In genomic region chr7:105809836-105810235, GRCm38 (mm10) we compare ENCODE assay signal across 9 mouse cellular contexts. TPM values are rescaled to one million over a fixed set of nuclear protein-coding genes. Genes with fewer than 3 reads are reported as not detected.
DNase-seq lines count a peak whose midpoint lies in the region; ATAC-seq and TF ChIP-seq lines count a peak whose summit lies in the region.
"Had no signal": no experiment of that assay in that cellular context is flagged by ENCODE, and none has a peak within 500 bp of the region (broad histone marks: within the 10 kb centered on the region; RNA-seq: fewer than 3 reads in every experiment).

No protein-coding gene starts in this region.

- peaks cover 25% of the 10 kb centered on the region for H3K36me3 ChIP-seq in erythroblast, embryonic 14.5 days (ENCODE audit: control insufficient read depth)
- peaks cover 19% of the 10 kb centered on the region for H3K36me3 ChIP-seq in C2C12 (ENCODE audit: control insufficient read depth, insufficient read depth)
- peaks cover 3% of the 10 kb centered on the region; the same call in 1 of the 2 replicates for H3K36me3 ChIP-seq in forebrain, embryonic 11.5 days (ENCODE audit: control insufficient read depth, insufficient read depth, low read length)
- H3K36me3 ChIP-seq in liver, embryonic 13.5 days, result peaks cover 27% of the 10 kb centered on the region

- H3K9ac ChIP-seq in forebrain, embryonic 11.5 days (ENCODE audit: low read length), result peak overlapping the region; percentile 93
- H3K9ac ChIP-seq in liver, embryonic 13.5 days, result peak overlapping the region; percentile 97

- no peak overlapping the region for H3K27ac ChIP-seq in forebrain, embryonic 11.5 days (ENCODE audit: low read depth, low read length)
- peak overlapping the region; percentile 74 for H3K27ac ChIP-seq in liver, embryonic 13.5 days

- DNase-seq in forebrain, embryonic 11.5 days (ENCODE audit: low spot score), result no peak
- DNase-seq in liver, embryonic 13.5 days, result no peak
- DNase-seq in T-cell, adult 2 months (ENCODE audit: low spot score), result no peak
- no peak for DNase-seq in thymus, postnatal 0 days (ENCODE audit: low spot score)
- DNase-seq in ovary, adult 18-20 months (ENCODE audit: low spot score), result no peak
- DNase-seq: kidney, postnatal 14 days had no signal

- ATAC-seq in erythroblast, adult 5-6 weeks (replicated peaks; ENCODE audit: low FRiP score, poor library complexity, severe bottlenecking), result no peak
- no peak for ATAC-seq in forebrain, embryonic 11.5 days (replicated peaks; ENCODE audit: low FRiP score)
- ATAC-seq in liver, embryonic 13.5 days (ENCODE audit: low read depth), result no peak

- H3K4me1 ChIP-seq in erythroblast, embryonic 14.5 days (ENCODE audit: control insufficient read depth), result peaks cover 33% of the 10 kb centered on the region
- H3K4me1 ChIP-seq in forebrain, embryonic 11.5 days (replicated peaks; ENCODE audit: control insufficient read depth, insufficient read depth, low read length), result peaks cover 2% of the 10 kb centered on the region; the same call in 1 of the 2 replicates
- peaks cover 27% of the 10 kb centered on the region for H3K4me1 ChIP-seq in liver, embryonic 13.5 days (replicated peaks)

- TF ChIP-seq CTCF in C2C12 (IDR thresholded peaks at IDR 0.05; ENCODE audit: control insufficient read depth, insufficient read depth, insufficient read length), result no peak

- 87% methylated on average over 7 of the region's 7 CpGs for WGBS in forebrain, embryonic 11.5 days
- 48% methylated on average over 7 of the region's 7 CpGs for WGBS in liver, embryonic 13.5 days (ENCODE audit: insufficient replicate concordance)

- peaks cover 15% of the 10 kb centered on the region for H3K79me3 ChIP-seq in C2C12 (ENCODE audit: low read depth)

- H3K27me3 ChIP-seq in erythroblast, embryonic 14.5 days (ENCODE audit: control insufficient read depth), result no peaks in the 10 kb centered on the region
- no peaks in the 10 kb centered on the region for H3K27me3 ChIP-seq in C2C12 (ENCODE audit: control insufficient read depth, insufficient read depth, insufficient read length)
- no peaks in the 10 kb centered on the region for H3K27me3 ChIP-seq in forebrain, embryonic 11.5 days (ENCODE audit: control insufficient read depth, insufficient read depth, low read length)
- no peaks in the 10 kb centered on the region for H3K27me3 ChIP-seq in liver, embryonic 13.5 days

- peak overlapping the region; percentile 78 for H3K4me3 ChIP-seq in erythroblast, embryonic 14.5 days (replicated peaks)
- H3K4me3 ChIP-seq in C2C12 (ENCODE audit: insufficient read depth, poor library complexity, severe bottlenecking), result peak overlapping the region; percentile 80
- peak overlapping the region; percentile 76 for H3K4me3 ChIP-seq in forebrain, embryonic 11.5 days (ENCODE audit: low read depth, low read length)
- H3K4me3 ChIP-seq in liver, embryonic 13.5 days (replicated peaks), result peak overlapping the region; percentile 89

- H3ac ChIP-seq in C2C12 (ENCODE audit: control insufficient read depth, insufficient read length, low read depth), result peak overlapping the region; percentile 48

- H3K79me2 ChIP-seq in C2C12 (ENCODE audit: control insufficient read depth, insufficient read depth), result peaks cover 19% of the 10 kb centered on the region

- H3K9me3 ChIP-seq in erythroblast, embryonic 14.5 days (ENCODE audit: control insufficient read depth, low read length), result no peaks in the 10 kb centered on the region
- H3K9me3 ChIP-seq in forebrain, embryonic 11.5 days (ENCODE audit: control insufficient read depth, low read length), result no peaks in the 10 kb centered on the region
- no peaks in the 10 kb centered on the region for H3K9me3 ChIP-seq in liver, embryonic 13.5 days (replicated peaks)

- H3K4me2 ChIP-seq in forebrain, embryonic 11.5 days (ENCODE audit: low read depth, low read length, severe bottlenecking), result peak overlapping the region; percentile 74
- peak overlapping the region; percentile 85 for H3K4me2 ChIP-seq in liver, embryonic 13.5 days

TF ChIP-seq in C2C12, 6 proteins besides CTCF, POLR2A, EP300 and RAD21:
- TF ChIP-seq USF1 (IDR thresholded peaks at IDR 0.05; ENCODE audit: low read depth), result no peak
- no peak for TF ChIP-seq FOSL1 (IDR thresholded peaks at IDR 0.05; ENCODE audit: insufficient read depth, low read length, poor library complexity, severe bottlenecking)
- TF ChIP-seq CEBPB (IDR thresholded peaks at IDR 0.05; ENCODE audit: low read depth), result no peak
- no peak for TF ChIP-seq MYOG (IDR thresholded peaks at IDR 0.05; ENCODE audit: control insufficient read depth, extremely low read depth, insufficient read length)
- TF ChIP-seq MAX (IDR thresholded peaks at IDR 0.05), result no peak
- no peak for TF ChIP-seq MYOD1 (IDR thresholded peaks at IDR 0.05; ENCODE audit: control insufficient read depth, insufficient read length, low read depth)

RNA-seq across cellular contexts. Expression of gene Mrpl17, which starts 1.1 kb away (rescaled TPM):
- polyA plus RNA-seq in erythroblast, embryonic 14.5 days (2012), result 11.4 and 15.8 TPM in 2 replicates
- 52.9 and 69.0 TPM in 2 replicates for total RNA-seq in erythroblast, adult 5-6 weeks (2015; ENCODE audit: low replicate concordance)
- 13.7 and 34.7 TPM in 2 replicates for total RNA-seq in erythroblast, adult 5-6 weeks (2017; ENCODE audit: low replicate concordance)
- 554 TPM for polyA plus RNA-seq in C2C12 (2012; fragmentation: generic; extraction: Trizol)
- polyA plus RNA-seq in forebrain, embryonic 11.5 days (2014; fragmentation: Nextera tagmentation; extraction: Ambion mirVana), result 274 and 275 TPM in 2 replicates
- polyA plus RNA-seq in liver, embryonic 13.5 days (2015; fragmentation: Nextera tagmentation; extraction: Ambion mirVana), result 302 and 319 TPM in 2 replicates
- 352 and 373 TPM in 2 replicates for polyA plus RNA-seq in thymus, postnatal 0 days (2015; fragmentation: Nextera tagmentation; extraction: Ambion mirVana)

RNA-seq across cellular contexts. Expression of gene Dchs1, which starts 22.4 kb away (rescaled TPM):
- 0.01 TPM in 1 of 2 replicates, not detected in the other for polyA plus RNA-seq in erythroblast, embryonic 14.5 days (2012)
- not detected in 2 replicates for total RNA-seq in erythroblast, adult 5-6 weeks (2015; ENCODE audit: low replicate concordance)
- total RNA-seq in erythroblast, adult 5-6 weeks (2017; ENCODE audit: low replicate concordance), result 0.17 TPM in 1 of 2 replicates, not detected in the other
- polyA plus RNA-seq in C2C12 (2012; fragmentation: generic; extraction: Trizol), result 1.8 TPM
- polyA plus RNA-seq in forebrain, embryonic 11.5 days (2014; fragmentation: Nextera tagmentation; extraction: Ambion mirVana), result 21.3 and 21.4 TPM in 2 replicates
- polyA plus RNA-seq in liver, embryonic 13.5 days (2015; fragmentation: Nextera tagmentation; extraction: Ambion mirVana), result 0.73 and 0.74 TPM in 2 replicates
- polyA plus RNA-seq in thymus, postnatal 0 days (2015; fragmentation: Nextera tagmentation; extraction: Ambion mirVana), result 0.32 and 0.36 TPM in 2 replicates

RNA-seq across cellular contexts. Expression of gene Tpp1, which starts 57.8 kb away (rescaled TPM):
- polyA plus RNA-seq in erythroblast, embryonic 14.5 days (2012), result 2.2 and 4.4 TPM in 2 replicates
- 34.0 and 41.8 TPM in 2 replicates for total RNA-seq in erythroblast, adult 5-6 weeks (2015; ENCODE audit: low replicate concordance)
- total RNA-seq in erythroblast, adult 5-6 weeks (2017; ENCODE audit: low replicate concordance), result 14.2 and 19.1 TPM in 2 replicates
- polyA plus RNA-seq in C2C12 (2012; fragmentation: generic; extraction: Trizol), result 41.6 TPM
- 53.9 and 62.7 TPM in 2 replicates for polyA plus RNA-seq in forebrain, embryonic 11.5 days (2014; fragmentation: Nextera tagmentation; extraction: Ambion mirVana)
- polyA plus RNA-seq in liver, embryonic 13.5 days (2015; fragmentation: Nextera tagmentation; extraction: Ambion mirVana), result 51.2 and 63.6 TPM in 2 replicates
- polyA plus RNA-seq in thymus, postnatal 0 days (2015; fragmentation: Nextera tagmentation; extraction: Ambion mirVana), result 51.8 and 57.2 TPM in 2 replicates

Comparison
In these comparisons a context has a peak if more than half of its experiments do, and no peak if none do; other contexts are left out.
1. RNA of gene Mrpl17, which starts 1.1 kb away (polyA plus RNA-seq): 554 TPM in C2C12 (single experiment), 352 to 373 TPM in thymus, postnatal 0 days, 302 to 319 TPM in liver, embryonic 13.5 days and 274 to 275 TPM in forebrain, embryonic 11.5 days; 11.4 to 15.8 TPM in erythroblast, embryonic 14.5 days; every median in the first group is over 10 times any median in the second.
2. Peak in every context shown above with its lines, with median percentiles within 50 percentile points of each other: H3K4me3 ChIP-seq.